Mouse (Mus musculus) right cerebral cortex, postnatal 14 days (tissue): ENCODE data around the gene Cox17.
"Not testable (repeated sequence)": the region's sequence is repeated elsewhere in the genome, so short reads cannot be mapped to it uniquely, and the experiment has no call there.

Source experiments
- DNase-seq: peaks from one replicate; pipeline ENCODE4 v3.0.0; 2022

Gene Cox17

GRCm38 (mm10) chr16:38346529-38347325 lies at the start of gene Cox17, which contains the start of gene Gm21987:
TSS of gene Cox17 (plus strand) at chr16:38346991.
TSS of gene Gm21987 (plus strand) at chr16:38347040.
- peak; percentile 88 for DNase-seq

- no peak for DNase-seq
Observed at GRCm38 (mm10) chr16:38298410-38298809, 48.4 kb upstream of the Cox17 start.

GRCm38 (mm10) chr16:38302367-38302766 lies 44.4 kb upstream of the Cox17 start:
- DNase-seq, result no peak

GRCm38 (mm10) chr16:38304460-38305194 lies 42.2 kb upstream of the Cox17 start:
- peak; percentile 20 for DNase-seq

- no peak for DNase-seq
Observed at GRCm38 (mm10) chr16:38306571-38307220, 40.1 kb upstream of the Cox17 start.

- DNase-seq, result no peak
Observed at GRCm38 (mm10) chr16:38307221-38307605, 39.6 kb upstream of the Cox17 start.

- no peak for DNase-seq
Observed at GRCm38 (mm10) chr16:38307651-38308050, 39.1 kb upstream of the Cox17 start.

GRCm38 (mm10) chr16:38308195-38308594 lies 38.6 kb upstream of the Cox17 start:
- DNase-seq, result no peak

- DNase-seq, result no peak
Observed at GRCm38 (mm10) chr16:38318492-38318891, 28.3 kb upstream of the Cox17 start.

- no peak for DNase-seq
Observed at GRCm38 (mm10) chr16:38319087-38319486, 27.7 kb upstream of the Cox17 start.

GRCm38 (mm10) chr16:38321452-38321935 lies 25.3 kb upstream of the Cox17 start:
- DNase-seq, result peak; percentile 76

- DNase-seq, result no peak
Observed at GRCm38 (mm10) chr16:38324311-38324710, 22.5 kb upstream of the Cox17 start.

- no peak for DNase-seq
Observed at GRCm38 (mm10) chr16:38326778-38327397, 19.9 kb upstream of the Cox17 start.

- DNase-seq, result no peak
Observed at GRCm38 (mm10) chr16:38329340-38329739, 17.5 kb upstream of the Cox17 start.

- no peak for DNase-seq
Observed at GRCm38 (mm10) chr16:38334431-38334830, 12.4 kb upstream of the Cox17 start.

- not testable (repeated sequence) for DNase-seq
Observed at GRCm38 (mm10) chr16:38338077-38338476, 8.7 kb upstream of the Cox17 start.

- peak; percentile 70 for DNase-seq
Observed at GRCm38 (mm10) chr16:38341396-38342324, 5.1 kb upstream of the Cox17 start, which contains the start of gene Maats1. TSS of gene Maats1 (minus strand) at chr16:38342143.

GRCm38 (mm10) chr16:38344941-38345725 lies 1.7 kb upstream of the Cox17 start:
- no peak for DNase-seq

GRCm38 (mm10) chr16:38347588-38347987 lies 797 bp downstream of the Cox17 start:
- DNase-seq, result no peak

GRCm38 (mm10) chr16:38348217-38348761 lies 1.5 kb downstream of the Cox17 start:
- DNase-seq, result no peak
